Mouse (Mus musculus): ENCODE measurements at regions not wholly inside any gene's neighbourhood (a gene's known extent, or its start where the extent isn't known, plus 50 kb on each side); places are given as distances from the start of the nearest gene placed in this dataset.

DNA sequence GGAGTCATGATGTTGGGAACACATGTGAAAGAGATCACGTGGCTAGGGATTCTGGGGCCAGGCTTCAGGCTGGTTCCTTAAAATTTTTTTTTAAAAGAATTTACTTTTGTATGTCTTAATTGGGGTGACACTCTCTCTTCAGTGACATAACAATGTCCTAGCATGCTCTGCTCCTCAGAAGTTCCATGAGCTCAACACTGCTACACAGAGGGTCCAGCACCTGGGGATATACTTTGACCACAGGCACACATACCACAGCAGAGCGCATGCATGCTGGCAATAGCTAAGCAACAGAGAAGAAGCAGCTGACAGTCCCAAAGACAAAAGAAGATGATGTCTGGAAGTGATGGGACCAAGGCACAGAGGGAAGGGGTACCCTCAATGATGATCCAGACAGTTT, 198.4 kb upstream of the Npy start:
- no peak for TF ChIP-seq MAFK (IDR thresholded peaks at IDR 0.05; ENCODE audit: insufficient read depth, low read depth, low read length)
- no peak for TF ChIP-seq ZNF384 (IDR thresholded peaks at IDR 0.05; ENCODE audit: low read depth, low read length)
